Mouse (Mus musculus): ENCODE data around the gene 1810037I17Rik. TPM values are rescaled to one million over a fixed set of nuclear protein-coding genes. Genes with fewer than 3 reads are reported as not detected.

The 1810037I17Rik gene
- polyA plus RNA-seq, 1 experiment from 2014 or later = 102 TPM

GRCm38 (mm10) chr3:122898254-122898653 lies 25.7 kb upstream of the 1810037I17Rik start:
- DNase-seq (ENCODE audit: low spot score) = no peak
- H3K4me1 ChIP-seq (replicated peaks; ENCODE audit: control insufficient read depth, insufficient read depth, low read length) = no peaks in the 10 kb centered on the region
- no peak overlapping the region for H3K27ac ChIP-seq
- no peak overlapping the region for H3K4me2 ChIP-seq (replicated peaks)
- H3K27me3 ChIP-seq (ENCODE audit: control insufficient read depth, insufficient read depth, low read length) = no peaks in the 10 kb centered on the region
- no peak overlapping the region for H3K9ac ChIP-seq
- no peak overlapping the region for H3K4me3 ChIP-seq (replicated peaks; ENCODE audit: low read length)
- no peaks in the 10 kb centered on the region for H3K9me3 ChIP-seq (ENCODE audit: control insufficient read depth, low read length)
- no peak for ATAC-seq (ENCODE audit: low FRiP score)
- WGBS = 56% methylated on average over 6 of the region's 6 CpGs
- H3K36me3 ChIP-seq (replicated peaks; ENCODE audit: control insufficient read depth, insufficient read depth) = no peaks in the 10 kb centered on the region

- H3K27me3 ChIP-seq (ENCODE audit: control insufficient read depth, insufficient read depth, low read length) = no peaks in the 10 kb centered on the region
- H3K4me1 ChIP-seq (replicated peaks; ENCODE audit: control insufficient read depth, insufficient read depth, low read length) = no peaks in the 10 kb centered on the region
- peak; percentile 60; the same call in 1 of the 2 replicates for ATAC-seq (ENCODE audit: low FRiP score)
- no peak overlapping the region for H3K4me2 ChIP-seq (replicated peaks)
- H3K36me3 ChIP-seq (replicated peaks; ENCODE audit: control insufficient read depth, insufficient read depth) = no peaks in the 10 kb centered on the region
- H3K9ac ChIP-seq = no peak overlapping the region
- no peak overlapping the region for H3K4me3 ChIP-seq (replicated peaks; ENCODE audit: low read length)
- peak; percentile 78 for DNase-seq (ENCODE audit: low spot score)
- H3K9me3 ChIP-seq (ENCODE audit: control insufficient read depth, low read length) = no peaks in the 10 kb centered on the region
- H3K27ac ChIP-seq = no peak overlapping the region
- WGBS = 45% methylated on average over 12 of the region's 12 CpGs
These were observed 20.1 kb upstream of the 1810037I17Rik start for GRCm38 (mm10) chr3:122903746-122904433.

- Histone ChIP-seq H3K36me3 (replicated peaks; ENCODE audit: control insufficient read depth, insufficient read depth) (no peaks in the 10 kb centered on the region), H3K4me2 (replicated peaks) (no peak overlapping the region), H3K4me3 (replicated peaks; ENCODE audit: low read length) (no peak overlapping the region), H3K9me3 (ENCODE audit: control insufficient read depth, low read length) (no peaks in the 10 kb centered on the region), H3K27ac (no peak overlapping the region), H3K27me3 (ENCODE audit: control insufficient read depth, insufficient read depth, low read length) (no peaks in the 10 kb centered on the region), H3K4me1 (replicated peaks; ENCODE audit: control insufficient read depth, insufficient read depth, low read length) (no peaks in the 10 kb centered on the region), H3K9ac (no peak overlapping the region)
- DNase-seq (ENCODE audit: low spot score) (no peak), ATAC-seq (ENCODE audit: low FRiP score) (no peak)
- 83% methylated on average over 2 of the region's 2 CpGs for WGBS
These were observed 16.2 kb upstream of the 1810037I17Rik start for GRCm38 (mm10) chr3:122907841-122908240.

- WGBS = 85% methylated on average over 5 of the region's 5 CpGs
- no peak for DNase-seq (ENCODE audit: low spot score)
- H3K4me3 ChIP-seq (replicated peaks; ENCODE audit: low read length) = no peak overlapping the region
- H3K27ac ChIP-seq = no peak overlapping the region
- H3K4me1 ChIP-seq (replicated peaks; ENCODE audit: control insufficient read depth, insufficient read depth, low read length) = no peaks in the 10 kb centered on the region
- no peak overlapping the region for H3K9ac ChIP-seq
- H3K9me3 ChIP-seq (ENCODE audit: control insufficient read depth, low read length) = no peaks in the 10 kb centered on the region
- H3K4me2 ChIP-seq (replicated peaks) = no peak overlapping the region
- no peak for ATAC-seq (ENCODE audit: low FRiP score)
- no peaks in the 10 kb centered on the region for H3K36me3 ChIP-seq (replicated peaks; ENCODE audit: control insufficient read depth, insufficient read depth)
- no peaks in the 10 kb centered on the region for H3K27me3 ChIP-seq (ENCODE audit: control insufficient read depth, insufficient read depth, low read length)
These were observed 8.5 kb upstream of the 1810037I17Rik start for GRCm38 (mm10) chr3:122915493-122915892.

- DNase-seq (ENCODE audit: low spot score) = no peak
- ATAC-seq (ENCODE audit: low FRiP score) = no peak
- H3K4me1 ChIP-seq (replicated peaks; ENCODE audit: control insufficient read depth, insufficient read depth, low read length) = no peaks in the 10 kb centered on the region
- H3K9ac ChIP-seq = no peak overlapping the region
- no peaks in the 10 kb centered on the region for H3K36me3 ChIP-seq (replicated peaks; ENCODE audit: control insufficient read depth, insufficient read depth)
- H3K9me3 ChIP-seq (ENCODE audit: control insufficient read depth, low read length) = no peaks in the 10 kb centered on the region
- H3K27ac ChIP-seq = no peak overlapping the region
- 91% methylated on average over 6 of the region's 6 CpGs for WGBS
- no peak overlapping the region for H3K4me3 ChIP-seq (replicated peaks; ENCODE audit: low read length)
- H3K4me2 ChIP-seq (replicated peaks) = no peak overlapping the region
- no peaks in the 10 kb centered on the region for H3K27me3 ChIP-seq (ENCODE audit: control insufficient read depth, insufficient read depth, low read length)
These were observed 7.8 kb upstream of the 1810037I17Rik start for GRCm38 (mm10) chr3:122916191-122916680.

GRCm38 (mm10) chr3:122918672-122919071 lies 5.3 kb upstream of the 1810037I17Rik start:
- H3K27me3 ChIP-seq (ENCODE audit: control insufficient read depth, insufficient read depth, low read length) = no peaks in the 10 kb centered on the region
- no peak overlapping the region for H3K4me3 ChIP-seq (replicated peaks; ENCODE audit: low read length)
- 75% methylated on average over 2 of the region's 2 CpGs for WGBS
- H3K36me3 ChIP-seq (replicated peaks; ENCODE audit: control insufficient read depth, insufficient read depth) = no peaks in the 10 kb centered on the region
- no peak overlapping the region for H3K27ac ChIP-seq
- no peak overlapping the region for H3K4me2 ChIP-seq (replicated peaks)
- no peak overlapping the region for H3K9ac ChIP-seq
- ATAC-seq (ENCODE audit: low FRiP score) (no peak), DNase-seq (ENCODE audit: low spot score) (no peak)
- H3K4me1 ChIP-seq (replicated peaks; ENCODE audit: control insufficient read depth, insufficient read depth, low read length) = no peaks in the 10 kb centered on the region; the same call in 1 of the 2 replicates
- H3K9me3 ChIP-seq (ENCODE audit: control insufficient read depth, low read length) = no peaks in the 10 kb centered on the region

- H3K4me3 ChIP-seq (replicated peaks; ENCODE audit: low read length) = no peak within 1 kb of the TSS
- H3K9ac ChIP-seq = no peak within 1 kb of the TSS
- DNase-seq (ENCODE audit: low spot score) (no peak), ATAC-seq (ENCODE audit: low FRiP score) (no peak)
- no peaks in the 10 kb centered on the region for H3K9me3 ChIP-seq (ENCODE audit: control insufficient read depth, low read length)
- H3K4me1 ChIP-seq (replicated peaks; ENCODE audit: control insufficient read depth, insufficient read depth, low read length) = no peaks in the 10 kb centered on the region; the same call in 1 of the 2 replicates
- no peak within 1 kb of the TSS for H3K27ac ChIP-seq
- no peak within 1 kb of the TSS for H3K4me2 ChIP-seq (replicated peaks)
- 77% methylated on average over 8 of the region's 8 CpGs for WGBS
- H3K36me3 ChIP-seq (replicated peaks; ENCODE audit: control insufficient read depth, insufficient read depth) = no peaks in the 10 kb centered on the region
- no peaks in the 10 kb centered on the region for H3K27me3 ChIP-seq (ENCODE audit: control insufficient read depth, insufficient read depth, low read length)
These were observed 4.7 kb upstream of the 1810037I17Rik start, which contains the start of gene Gm10959 for GRCm38 (mm10) chr3:122919260-122919659. Gm10959 (minus strand) TSS chr3:122919360.

- ATAC-seq (ENCODE audit: low FRiP score) = no peak
- WGBS = 71% methylated on average over 8 of the region's 8 CpGs
- Histone ChIP-seq H3K27ac (no peak overlapping the region), H3K27me3 (ENCODE audit: control insufficient read depth, insufficient read depth, low read length) (no peaks in the 10 kb centered on the region), H3K4me3 (replicated peaks; ENCODE audit: low read length) (no peak overlapping the region), H3K36me3 (replicated peaks; ENCODE audit: control insufficient read depth, insufficient read depth) (no peaks in the 10 kb centered on the region), H3K9ac (no peak overlapping the region), H3K4me1 (replicated peaks; ENCODE audit: control insufficient read depth, insufficient read depth, low read length) (peaks cover 4% of the 10 kb centered on the region), H3K4me2 (replicated peaks) (no peak overlapping the region), H3K9me3 (ENCODE audit: control insufficient read depth, low read length) (no peaks in the 10 kb centered on the region)
- peak; percentile 14 for DNase-seq (ENCODE audit: low spot score)
These were observed 3.2 kb upstream of the 1810037I17Rik start for GRCm38 (mm10) chr3:122920572-122921435.
